Mouse (Mus musculus): Measurements from ENCODE around the gene Nutf2-ps1. TPM values are rescaled to one million over a fixed set of nuclear protein-coding genes. Genes with fewer than 3 reads are reported as not detected.

Nutf2-ps1 gene
- polyA plus RNA-seq, 1 experiment = 123 TPM

GRCm38 (mm10) chr19:53578597-53579252 is 10.1 kb downstream of the Nutf2-ps1 start:
- H3K27me3 ChIP-seq (replicated peaks) = peaks cover 8% of the 10 kb centered on the region
- peaks cover 7% of the 10 kb centered on the region; the same call in 1 of the 2 replicates for H3K4me1 ChIP-seq
- H3K9me3 ChIP-seq = peaks cover 2% of the 10 kb centered on the region
- no peak for TF ChIP-seq GATA1 (IDR thresholded peaks at IDR 0.05; ENCODE audit: borderline replicate concordance, low read length)
- TF ChIP-seq FLI1 (IDR thresholded peaks at IDR 0.05; ENCODE audit: low read length) = no peak
- no peak overlapping the region for H3K4me3 ChIP-seq (replicated peaks)
- H3K36me3 ChIP-seq (replicated peaks; ENCODE audit: low read length) = no peaks in the 10 kb centered on the region

- H3K4me3 ChIP-seq (replicated peaks) = no peak overlapping the region
- no peaks in the 10 kb centered on the region for H3K36me3 ChIP-seq (replicated peaks; ENCODE audit: low read length)
- no peaks in the 10 kb centered on the region for H3K9me3 ChIP-seq
- peaks cover 8% of the 10 kb centered on the region for H3K27me3 ChIP-seq (replicated peaks)
- H3K4me1 ChIP-seq = peaks cover 12% of the 10 kb centered on the region
- TF ChIP-seq GATA1 (IDR thresholded peaks at IDR 0.05; ENCODE audit: borderline replicate concordance, low read length) = no peak
- TF ChIP-seq FLI1 (IDR thresholded peaks at IDR 0.05; ENCODE audit: low read length) = no peak
Measured at GRCm38 (mm10) chr19:53577025-53577800, 11.7 kb downstream of the Nutf2-ps1 start.

DNA sequence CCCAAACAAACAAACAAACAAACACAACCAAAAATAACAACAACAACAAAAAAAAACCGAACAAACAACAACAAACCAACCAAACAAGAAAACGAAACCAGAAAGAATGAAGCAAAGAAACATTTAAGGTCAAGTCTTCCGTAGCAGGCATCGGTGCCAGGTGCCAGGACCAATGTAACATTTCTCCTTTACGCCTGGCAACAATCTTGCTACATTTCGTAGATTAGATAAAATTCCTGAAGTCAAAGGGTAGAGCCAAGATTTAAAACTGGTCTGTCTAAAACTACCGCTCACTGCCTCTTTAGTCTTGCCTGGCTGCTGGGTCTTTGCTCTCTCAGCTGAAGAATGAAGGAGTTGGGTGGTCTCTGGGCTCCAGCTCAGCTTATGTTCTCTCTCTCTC is 12.8 kb downstream of the Nutf2-ps1 start:
- TF ChIP-seq GATA1 (IDR thresholded peaks at IDR 0.05; ENCODE audit: borderline replicate concordance, low read length) (no peak), FLI1 (IDR thresholded peaks at IDR 0.05; ENCODE audit: low read length) (no peak)
- no peaks in the 10 kb centered on the region for H3K36me3 ChIP-seq (replicated peaks; ENCODE audit: low read length)
- H3K4me3 ChIP-seq (replicated peaks) = no peak overlapping the region
- no peaks in the 10 kb centered on the region for H3K9me3 ChIP-seq
- H3K27me3 ChIP-seq (replicated peaks) = peaks cover 9% of the 10 kb centered on the region
- peaks cover 24% of the 10 kb centered on the region for H3K4me1 ChIP-seq

DNA sequence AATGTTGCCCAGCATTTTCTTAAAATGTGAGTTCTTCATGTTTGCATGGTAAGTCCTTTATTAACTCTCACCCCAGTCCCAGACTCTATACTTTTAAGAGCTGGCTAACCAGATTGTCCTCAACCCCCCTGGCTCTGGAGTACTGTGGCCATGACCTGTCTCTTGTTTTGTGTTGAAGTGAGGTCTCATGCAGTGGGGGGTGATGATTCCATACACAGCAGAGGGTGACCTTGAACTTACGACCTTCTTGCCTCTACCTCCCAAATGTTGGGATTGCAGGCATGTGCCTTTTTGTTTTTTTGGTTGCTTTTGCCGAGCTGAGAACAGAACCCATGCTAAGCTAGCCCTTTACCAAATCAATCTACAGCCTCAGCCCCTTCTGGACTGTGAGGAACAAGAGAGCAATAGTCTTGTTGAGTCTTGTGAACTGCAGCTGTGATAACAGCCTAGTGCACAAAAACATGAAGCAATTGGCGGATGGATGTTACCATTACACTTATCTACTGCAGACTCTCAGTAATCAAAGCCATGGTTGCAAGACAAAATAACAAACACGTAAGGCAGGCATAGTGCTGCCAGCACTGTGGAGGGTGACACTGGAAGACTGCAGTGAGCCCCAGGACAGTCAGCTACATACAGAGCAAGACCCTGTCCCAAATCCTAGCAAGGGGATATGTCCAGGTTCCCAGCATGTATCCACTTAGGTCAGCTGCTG is 13.4 kb downstream of the Nutf2-ps1 start:
- peaks cover 27% of the 10 kb centered on the region for H3K4me1 ChIP-seq

GRCm38 (mm10) chr19:53574546-53574945 is 14.3 kb downstream of the Nutf2-ps1 start:
- peaks cover 29% of the 10 kb centered on the region for H3K4me1 ChIP-seq
- peaks cover 14% of the 10 kb centered on the region for H3K27me3 ChIP-seq (replicated peaks)
- no peaks in the 10 kb centered on the region for H3K36me3 ChIP-seq (replicated peaks; ENCODE audit: low read length)

More for the DNA sequence above, 13.4 kb downstream of the Nutf2-ps1 start:
- H3K36me3 ChIP-seq (replicated peaks; ENCODE audit: low read length) = no peaks in the 10 kb centered on the region
- TF ChIP-seq FLI1 (IDR thresholded peaks at IDR 0.05; ENCODE audit: low read length) (no peak), GATA1 (IDR thresholded peaks at IDR 0.05; ENCODE audit: borderline replicate concordance, low read length) (no peak)
- peaks cover 12% of the 10 kb centered on the region for H3K27me3 ChIP-seq (replicated peaks)
- no peak overlapping the region for H3K4me3 ChIP-seq (replicated peaks)
- no peaks in the 10 kb centered on the region for H3K9me3 ChIP-seq

DNA sequence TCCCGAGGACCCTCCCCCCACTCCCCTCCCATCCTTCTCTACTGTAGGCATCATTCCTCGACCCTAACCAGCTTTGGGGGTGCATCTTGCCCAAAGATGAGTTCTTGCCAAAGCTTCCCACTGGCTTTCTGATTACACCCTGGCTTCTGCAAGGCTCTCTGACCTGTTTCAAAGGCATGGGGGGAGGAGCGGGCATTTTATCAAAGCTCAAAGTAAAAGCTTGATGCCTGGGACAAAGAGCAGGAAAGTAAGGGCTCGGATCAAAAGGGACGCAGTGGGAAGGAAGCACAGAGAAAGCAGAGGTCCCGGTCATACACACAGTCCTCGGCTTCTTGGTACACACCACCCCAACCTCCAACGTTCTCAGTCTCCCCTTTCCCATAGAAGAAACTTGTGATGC is 14.7 kb downstream of the Nutf2-ps1 start:
- H3K27me3 ChIP-seq (replicated peaks) = peaks cover 14% of the 10 kb centered on the region
- no peaks in the 10 kb centered on the region for H3K36me3 ChIP-seq (replicated peaks; ENCODE audit: low read length)
- no peaks in the 10 kb centered on the region for H3K9me3 ChIP-seq
- H3K4me1 ChIP-seq = peaks cover 29% of the 10 kb centered on the region
- TF ChIP-seq GATA1 (IDR thresholded peaks at IDR 0.05; ENCODE audit: borderline replicate concordance, low read length) (no peak), FLI1 (IDR thresholded peaks at IDR 0.05; ENCODE audit: low read length) (no peak)
- no peak overlapping the region for H3K4me3 ChIP-seq (replicated peaks)

More at GRCm38 (mm10) chr19:53574546-53574945, 14.3 kb downstream of the Nutf2-ps1 start:
- H3K9me3 ChIP-seq = no peaks in the 10 kb centered on the region
- no peak for TF ChIP-seq GATA1 (IDR thresholded peaks at IDR 0.05; ENCODE audit: borderline replicate concordance, low read length)
- TF ChIP-seq FLI1 (IDR thresholded peaks at IDR 0.05; ENCODE audit: low read length) = no peak
- H3K4me3 ChIP-seq (replicated peaks) = no peak overlapping the region

- Histone ChIP-seq H3K27me3 (replicated peaks) (peaks cover 14% of the 10 kb centered on the region), H3K9me3 (no peaks in the 10 kb centered on the region), H3K36me3 (replicated peaks; ENCODE audit: low read length) (no peaks in the 10 kb centered on the region), H3K4me1 (peaks cover 27% of the 10 kb centered on the region), H3K4me3 (replicated peaks) (no peak overlapping the region)
- TF ChIP-seq GATA1 (IDR thresholded peaks at IDR 0.05; ENCODE audit: borderline replicate concordance, low read length) = no peak
- TF ChIP-seq FLI1 (IDR thresholded peaks at IDR 0.05; ENCODE audit: low read length) = no peak
Measured at GRCm38 (mm10) chr19:53573151-53573550, 15.7 kb downstream of the Nutf2-ps1 start.

- Histone ChIP-seq H3K4me3 (replicated peaks) (no peak overlapping the region), H3K27me3 (replicated peaks) (peaks cover 14% of the 10 kb centered on the region), H3K9me3 (no peaks in the 10 kb centered on the region), H3K4me1 (peaks cover 31% of the 10 kb centered on the region), H3K36me3 (replicated peaks; ENCODE audit: low read length) (no peaks in the 10 kb centered on the region)
- no peak for TF ChIP-seq FLI1 (IDR thresholded peaks at IDR 0.05; ENCODE audit: low read length)
- no peak for TF ChIP-seq GATA1 (IDR thresholded peaks at IDR 0.05; ENCODE audit: borderline replicate concordance, low read length)
Measured at GRCm38 (mm10) chr19:53572607-53573006, 16.3 kb downstream of the Nutf2-ps1 start.

DNA sequence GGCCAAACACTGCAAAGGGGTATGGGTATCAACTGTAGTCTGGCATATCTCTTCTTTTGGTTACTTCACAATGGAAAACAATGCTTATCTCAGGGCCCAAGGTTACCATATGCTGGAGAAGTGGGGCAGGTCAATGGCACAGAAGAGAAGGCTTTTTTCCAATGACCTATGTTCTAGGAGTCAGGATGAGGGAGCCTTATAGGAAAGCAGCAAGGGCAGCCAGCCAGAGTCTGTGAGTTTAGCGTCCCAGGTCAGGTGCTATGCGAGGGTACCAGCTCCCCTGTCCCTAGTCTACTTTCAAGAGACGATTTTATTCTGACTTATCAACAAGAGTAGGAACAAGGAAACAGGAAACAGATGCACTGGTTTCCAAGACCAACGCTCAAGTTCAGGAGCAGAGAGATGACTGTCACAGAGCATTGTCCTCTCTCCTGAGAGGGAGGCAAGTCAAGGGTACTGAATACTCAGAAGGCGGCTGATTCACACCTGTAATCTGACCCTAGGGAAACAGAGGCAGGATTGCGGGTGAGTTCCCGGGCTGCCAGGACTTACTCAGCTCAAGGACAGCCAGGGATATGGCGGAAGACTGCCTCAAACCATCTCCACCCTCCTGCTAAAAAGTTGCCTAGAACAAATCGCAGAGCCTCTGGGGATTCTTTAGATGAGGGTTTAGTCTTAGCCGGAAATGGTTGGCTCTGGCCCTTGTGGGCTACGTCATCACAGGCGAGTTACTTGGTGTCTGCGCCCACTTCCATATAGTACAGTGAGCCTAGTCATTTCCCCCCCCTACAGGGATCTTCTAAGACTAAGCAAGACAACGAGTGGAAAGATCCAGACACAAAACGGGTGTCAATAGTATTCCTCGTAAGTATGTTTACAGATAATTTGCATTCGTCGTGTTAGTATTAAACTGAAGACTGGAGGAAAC is 17.1 kb downstream of the Nutf2-ps1 start:
- Histone ChIP-seq H3K9me3 (no peaks in the 10 kb centered on the region), H3K4me3 (replicated peaks) (no peak overlapping the region), H3K27me3 (replicated peaks) (peaks cover 14% of the 10 kb centered on the region), H3K36me3 (replicated peaks; ENCODE audit: low read length) (no peaks in the 10 kb centered on the region), H3K4me1 (peaks cover 31% of the 10 kb centered on the region)
- TF ChIP-seq FLI1 (IDR thresholded peaks at IDR 0.05; ENCODE audit: low read length) = no peak
- TF ChIP-seq GATA1 (IDR thresholded peaks at IDR 0.05; ENCODE audit: borderline replicate concordance, low read length) = no peak

Measured in megakaryocyte, embryonic 14.5 days (primary cell).